Mouse (Mus musculus): ENCODE data around the gene Fgd6.

GRCm38 (mm10) chr10:93999357-93999756 is 36.4 kb upstream of the Fgd6 start:
- TF ChIP-seq CTCF (IDR thresholded peaks at IDR 0.05; ENCODE audit: insufficient read depth, low read length) (no peak), POLR2A (IDR thresholded peaks at IDR 0.05; ENCODE audit: borderline replicate concordance, extremely low read depth, low read depth, low read length) (no peak)
